Mouse (Mus musculus): ENCODE measurements around the gene Hist4h4.

Gene Hist4h4

DNA sequence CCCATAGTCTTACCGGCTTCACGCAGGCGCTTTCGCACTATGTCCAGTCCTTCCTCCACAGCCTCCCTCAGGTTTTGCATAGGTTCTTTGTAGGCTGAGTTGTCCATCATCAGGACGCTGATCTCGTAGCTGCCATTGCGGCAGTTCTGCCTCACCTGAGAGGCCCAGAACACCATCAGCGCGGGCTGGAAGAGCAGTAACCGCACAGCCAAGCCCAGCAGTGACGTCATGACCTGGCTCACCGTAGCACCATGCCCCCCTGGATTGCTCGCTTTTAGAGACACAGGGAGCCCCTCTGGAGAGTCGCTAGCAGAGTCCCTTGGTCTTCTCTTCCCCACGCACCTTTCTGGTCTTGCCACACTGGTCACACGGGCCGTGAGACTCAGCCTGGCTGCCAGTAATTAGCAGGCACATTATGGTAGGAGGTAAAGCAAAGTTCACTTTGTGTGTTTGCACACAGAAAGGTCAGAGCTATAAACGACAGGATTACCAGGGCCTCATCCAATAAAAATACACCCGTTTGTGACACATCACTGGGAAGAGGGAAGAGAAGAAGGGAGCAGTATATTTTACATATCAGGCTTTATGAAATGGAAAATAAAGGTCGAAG, 22.7 kb downstream of the Hist4h4 start, which contains the start of gene Gucy2c:
Gucy2c (minus strand) TSS at position 389 of the 610 bp plus-strand sequence.
- DNase-seq, result no peak

DNA sequence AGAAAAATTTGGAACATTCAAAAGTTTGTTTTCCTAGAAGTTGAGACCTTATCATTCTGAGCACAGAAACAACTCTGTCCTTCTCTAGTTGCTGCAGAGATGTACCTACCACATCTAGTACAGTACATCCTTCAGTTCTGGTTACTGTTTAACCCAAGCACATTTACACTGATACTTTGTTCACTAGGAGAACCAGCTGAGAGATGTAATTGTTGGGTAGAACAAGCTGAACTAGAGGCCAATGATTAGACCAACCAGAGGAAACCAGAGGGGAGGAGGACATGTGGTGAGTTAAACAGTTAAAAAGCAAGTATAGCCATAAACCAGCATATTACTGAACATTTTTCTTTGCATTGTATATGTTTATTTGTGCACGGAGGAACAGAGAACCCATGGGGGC, 27.8 kb downstream of the Hist4h4 start:
- no peak for DNase-seq

DNA sequence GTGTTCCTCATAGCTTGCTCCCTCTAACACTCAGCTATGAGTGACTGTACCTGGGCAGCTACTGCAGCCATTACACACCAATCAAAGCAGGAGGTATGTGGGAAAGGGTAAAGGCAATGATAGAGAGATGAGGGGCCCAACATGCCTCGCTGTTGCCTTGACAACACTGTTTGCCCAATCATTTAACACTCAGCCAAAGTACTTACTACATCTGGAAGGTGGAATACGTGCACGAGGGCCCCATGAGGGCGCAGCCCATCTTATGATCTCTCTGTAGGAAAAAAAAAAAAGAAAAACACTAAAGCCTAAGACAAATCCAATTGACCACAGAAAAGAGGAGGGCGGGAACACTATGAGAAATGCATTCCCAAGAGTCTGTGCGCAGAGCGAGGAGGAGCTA, 34.4 kb downstream of the Hist4h4 start:
- no peak for DNase-seq

DNA sequence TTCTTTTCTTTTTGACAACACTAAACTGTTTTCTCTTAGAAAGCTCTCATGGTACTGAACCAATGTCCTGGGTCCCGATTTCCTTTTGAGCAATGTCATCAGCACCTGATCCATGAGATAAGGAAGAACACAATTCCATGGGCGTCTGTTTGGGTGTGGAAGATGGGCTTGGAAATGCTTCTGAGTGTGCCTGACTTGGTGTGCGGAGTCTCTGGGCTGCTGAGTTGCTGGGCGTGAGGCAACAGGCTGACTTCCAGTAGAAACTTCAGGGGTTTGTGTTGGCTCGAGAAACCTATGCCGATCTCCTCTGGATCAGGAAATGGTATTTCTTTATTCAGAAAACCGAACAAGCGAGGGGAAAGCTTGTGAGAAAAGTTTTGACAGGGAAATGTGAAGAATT, 35.1 kb downstream of the Hist4h4 start:
- no peak for DNase-seq

DNA sequence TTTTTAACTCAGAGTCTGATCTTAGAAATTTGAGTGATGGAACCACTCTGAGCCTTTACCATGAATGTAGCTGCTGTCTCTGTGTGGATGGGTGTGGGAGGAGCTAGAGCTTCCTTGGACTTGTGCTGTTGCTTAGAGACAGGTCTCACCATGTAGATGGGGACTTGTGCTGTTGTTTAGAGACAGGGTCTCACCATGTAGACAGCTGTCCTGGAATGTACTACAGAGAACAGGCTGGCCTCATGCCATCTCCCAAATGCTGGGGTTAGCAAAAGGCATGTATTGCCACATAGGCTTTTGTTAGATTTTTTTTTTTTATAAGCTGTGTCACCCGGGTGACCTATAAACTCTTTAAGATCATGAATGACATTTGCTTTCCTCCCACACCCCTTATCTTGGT, 40.3 kb downstream of the Hist4h4 start:
- no peak for DNase-seq
